Mouse (Mus musculus) ES-E14 (cell line): ENCODE data around the gene Sec16b. TPM values are rescaled to one million over a fixed set of nuclear protein-coding genes. Genes with fewer than 3 reads are reported as not detected.

Experiments
- DNase-seq: peaks from one replicate; pipeline ENCODE4 v3.0.0-alpha.2; 2013; ENCODE audit warnings: low read depth, low spot score
- H3K27ac ChIP-seq: 2 replicates; pipeline ENCODE4 v1.5.1; 2012; ENCODE audit warnings: low read depth, mild to moderate bottlenecking, low read length, moderate library complexity, mixed read lengths; ENCODE audit not compliant: poor library complexity, insufficient read depth, severe bottlenecking
- H3K36me3 ChIP-seq: 2 replicates; pipeline ENCODE4 v1.6.1; 2012; ENCODE audit warnings: mild to moderate bottlenecking, low read length, moderate library complexity, mixed read lengths; ENCODE audit not compliant: control insufficient read depth, poor library complexity, insufficient read depth, severe bottlenecking
- H3K4me1 ChIP-seq, 2 experiments: fragments of 150-350 bp in 1 of 2; sonication (generic) in 1 of 2; 2 replicates each; pipeline ENCODE4 v1.6.1; 2012; ENCODE audit warnings: low read length in 2 of 2, mild to moderate bottlenecking in 1 of 2, mixed read lengths in 1 of 2; ENCODE audit not compliant: control insufficient read depth in 2 of 2, insufficient read depth in 2 of 2, poor library complexity in 1 of 2
- H3K4me3 ChIP-seq, 2 experiments: fragments of 150-350 bp in 1 of 2; sonication (generic) in 1 of 2; 2 replicates each; pipeline ENCODE4 v1.5.1; 2012; ENCODE audit warnings: low read length in 2 of 2, low read depth in 1 of 2, mild to moderate bottlenecking in 1 of 2, mixed read lengths in 1 of 2; ENCODE audit not compliant: insufficient read depth in 1 of 2, poor library complexity in 1 of 2, severe bottlenecking in 1 of 2
- H3K9ac ChIP-seq: 2 replicates; pipeline ENCODE4 v1.6.1; 2012; ENCODE audit warnings: low read depth, mild to moderate bottlenecking, low read length, mixed read lengths; ENCODE audit not compliant: poor library complexity, insufficient read depth, severe bottlenecking
- H3K9me3 ChIP-seq: fragments of 150-350 bp; sonication (generic); 2 replicates; pipeline ENCODE4 v1.6.1; 2012; ENCODE audit warnings: low read depth, mild to moderate bottlenecking, low read length; ENCODE audit not compliant: control insufficient read depth, insufficient read depth
- CHD2 ChIP-seq: IDR thresholded peaks from 2 replicates; pipeline ENCODE4 v1.6.1; 2014; ENCODE audit warnings: mild to moderate bottlenecking, low read depth, low read length, inconsistent platforms
- HCFC1 ChIP-seq: IDR thresholded peaks from 2 replicates; pipeline ENCODE4 v1.6.1; 2012; ENCODE audit warnings: low read length, inconsistent platforms, borderline replicate concordance; ENCODE audit not compliant: insufficient read depth
- MAFK ChIP-seq: IDR thresholded peaks from 2 replicates; pipeline ENCODE4 v1.6.1; 2014; ENCODE audit warnings: mild to moderate bottlenecking, low read depth, low read length, inconsistent platforms; ENCODE audit not compliant: insufficient read depth
- ZC3H11A ChIP-seq: IDR thresholded peaks from 2 replicates; pipeline ENCODE4 v1.6.1; 2012; ENCODE audit warnings: low read depth, mild to moderate bottlenecking, inconsistent platforms, low read length, borderline replicate concordance
- ZNF384 ChIP-seq: IDR thresholded peaks from 2 replicates; pipeline ENCODE4 v1.6.1; 2012; ENCODE audit warnings: low read depth, low read length, inconsistent platforms
- in situ Hi-C, 2 experiments: fragments of 600-800 bp; cut with MboI; formaldehyde crosslinking; loops; one replicate each; pipeline ENCODE4 v1.15.1; 2025; ENCODE audit warnings: low sequenced_read_pairs in 2 of 2, inconsistent platforms in 1 of 2; ENCODE audit not compliant: unreplicated experiment in 2 of 2
- total RNA-seq: library from RNA; depleted of rRNA; stranded (reverse); fragments of 300-350 nt; gene quantifications from 2 replicates; pipeline ENCODE4 v1.2.3, GENCODE M21; 2012

Gene Sec16b
- total RNA-seq, 1 experiment: 0.13 TPM

DNA sequence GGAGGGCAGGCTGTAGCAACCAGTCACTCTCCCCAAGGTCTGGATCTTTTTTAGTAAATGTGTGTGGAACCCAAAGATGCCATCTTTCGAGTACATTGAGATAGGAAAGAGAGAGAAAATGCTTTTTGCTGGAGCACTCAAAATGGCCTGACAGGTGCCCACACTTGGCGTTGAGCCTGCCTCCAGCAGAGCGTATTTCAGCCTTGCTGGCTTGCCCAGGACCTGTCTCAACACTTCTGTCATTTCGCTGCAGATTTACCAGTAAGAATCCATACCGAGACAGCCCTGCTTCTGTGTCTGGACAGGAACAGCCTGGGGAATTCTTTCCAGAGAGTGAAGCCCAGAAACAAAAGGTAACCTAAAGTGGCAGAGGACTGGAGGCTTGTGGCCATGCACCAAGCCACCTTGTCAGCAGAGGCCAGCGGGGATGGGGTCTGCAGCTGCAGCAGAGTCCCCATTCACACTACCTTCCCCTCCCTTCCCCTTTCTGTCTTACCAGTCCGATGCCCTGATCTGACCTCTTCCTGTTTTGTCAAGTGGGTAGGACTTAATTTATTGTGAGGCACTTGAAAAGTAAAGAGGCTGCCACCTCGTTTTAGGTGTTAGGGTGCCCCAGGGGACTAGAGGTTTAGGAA, 26.4 kb downstream of the Sec16b start:
- Histone ChIP-seq H3K9me3 (no peaks in the 10 kb centered on the region), H3K36me3 (no peaks in the 10 kb centered on the region), H3K4me1 (no peaks in the 10 kb centered on the region), H3K4me3 (no peak overlapping the region), H3K9ac (no peak overlapping the region), H3K27ac (no peak overlapping the region)
- DNase-seq: no peak
- in situ Hi-C loops: no loop called here
- no peak for TF ChIP-seq ZC3H11A

DNA sequence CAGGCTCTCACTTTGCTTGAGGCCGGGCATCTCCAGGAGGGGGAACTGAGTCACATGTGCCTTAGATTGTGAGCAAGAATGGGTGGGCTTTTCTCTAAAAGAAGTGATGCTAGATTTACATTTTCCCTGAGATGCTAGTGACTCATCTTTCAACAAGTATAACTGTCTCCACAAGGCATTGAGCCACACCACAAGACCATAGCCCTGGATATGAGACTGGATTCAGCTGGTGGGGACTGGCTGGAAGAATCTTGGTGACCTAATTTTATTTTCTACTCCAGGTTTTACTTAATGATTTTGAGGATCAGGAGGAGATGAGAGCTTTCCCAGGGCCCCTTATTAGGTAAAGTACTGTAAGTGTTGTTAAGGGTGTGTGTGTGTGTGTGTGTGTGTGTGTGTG, 29.0 kb downstream of the Sec16b start:
- in situ Hi-C loops: no loop called here
- no peak overlapping the region for H3K4me3 ChIP-seq
- no peak overlapping the region for H3K27ac ChIP-seq
- H3K9ac ChIP-seq: no peak overlapping the region
- no peaks in the 10 kb centered on the region for H3K36me3 ChIP-seq
- H3K9me3 ChIP-seq: no peaks in the 10 kb centered on the region
- no peaks in the 10 kb centered on the region for H3K4me1 ChIP-seq
- TF ChIP-seq ZNF384: no peak
- no peak for DNase-seq

DNA sequence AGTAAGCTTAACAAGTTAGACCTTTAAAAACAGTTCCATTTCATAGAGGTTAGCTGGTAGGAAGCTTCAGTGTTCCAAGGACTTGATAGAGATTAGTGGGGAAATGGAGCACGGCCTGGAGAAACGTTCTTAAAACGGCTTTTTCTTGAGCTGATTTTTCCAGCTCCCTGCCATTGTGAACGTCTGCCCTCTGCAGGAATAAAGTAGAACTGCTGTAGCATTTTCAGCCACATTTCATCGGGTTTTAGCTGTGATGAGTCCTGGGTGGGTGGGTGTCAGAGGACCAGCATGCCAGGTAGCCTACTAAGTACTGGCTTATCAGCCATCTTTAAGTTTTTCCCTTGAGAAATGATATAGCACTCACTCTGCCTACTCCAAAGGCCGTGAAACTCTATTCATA, 29.9 kb downstream of the Sec16b start:
- in situ Hi-C loops: no loop called here
- Histone ChIP-seq H3K27ac (no peak overlapping the region), H3K4me1 (no peaks in the 10 kb centered on the region), H3K9me3 (no peaks in the 10 kb centered on the region), H3K9ac (no peak overlapping the region), H3K4me3 (no peak overlapping the region), H3K36me3 (no peaks in the 10 kb centered on the region)
- no peak for TF ChIP-seq CHD2
- TF ChIP-seq ZC3H11A: no peak; the same call in 1 of the 2 replicates
- TF ChIP-seq ZNF384: no peak
- peak; percentile 28 for DNase-seq

DNA sequence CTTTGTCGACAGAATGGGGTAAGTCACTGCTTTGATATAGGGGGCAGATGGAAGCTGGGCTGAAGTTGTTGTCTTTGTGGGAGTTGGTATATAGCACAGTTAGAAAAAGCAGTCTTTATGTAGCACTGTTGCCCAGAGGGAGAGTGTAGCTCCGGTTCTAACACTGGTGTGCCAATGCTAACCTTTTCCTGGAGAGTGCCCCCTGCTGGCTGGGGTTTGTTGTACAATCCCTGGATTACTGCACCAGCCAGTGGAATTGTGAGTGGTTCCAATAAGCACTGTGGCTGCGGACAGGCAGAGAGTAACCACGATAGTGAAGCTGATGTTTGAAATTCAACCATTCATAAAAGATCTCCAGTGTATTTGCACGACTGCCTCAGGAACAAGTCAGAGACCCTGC, 31.1 kb downstream of the Sec16b start:
- no peaks in the 10 kb centered on the region for H3K4me1 ChIP-seq
- no peak overlapping the region for H3K27ac ChIP-seq
- TF ChIP-seq ZNF384 (no peak), ZC3H11A (no peak), CHD2 (no peak), MAFK (no peak), HCFC1 (no peak)
- no peaks in the 10 kb centered on the region for H3K36me3 ChIP-seq
- H3K4me3 ChIP-seq: no peak overlapping the region
- DNase-seq: peak; percentile 36
- in situ Hi-C loops: no loop called here
- H3K9me3 ChIP-seq: no peaks in the 10 kb centered on the region
- H3K9ac ChIP-seq: no peak overlapping the region

DNA sequence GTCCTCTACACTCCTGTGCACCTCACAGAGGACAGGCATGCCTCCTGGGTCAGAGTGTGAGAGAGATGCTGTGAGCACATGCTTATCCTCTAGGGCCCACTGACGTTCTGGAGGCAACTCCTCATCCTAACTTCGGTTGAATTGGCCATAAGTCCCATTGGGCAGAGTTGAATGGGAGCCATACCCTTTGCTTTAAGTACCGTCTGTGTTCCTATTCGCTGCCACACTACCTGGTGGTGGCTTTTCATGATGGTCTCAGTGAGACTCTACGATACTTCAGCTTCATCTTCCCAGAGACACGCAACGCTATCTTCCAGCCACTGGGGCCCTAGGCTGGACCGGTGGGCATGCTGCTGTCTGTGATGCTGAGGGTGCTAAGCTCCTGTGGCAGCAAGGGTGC, 38.5 kb downstream of the Sec16b start:
- H3K4me3 ChIP-seq: no peak overlapping the region
- DNase-seq: no peak
- H3K27ac ChIP-seq: no peak overlapping the region
- H3K9me3 ChIP-seq: no peaks in the 10 kb centered on the region
- no peaks in the 10 kb centered on the region for H3K36me3 ChIP-seq
- H3K4me1 ChIP-seq: no peaks in the 10 kb centered on the region
- in situ Hi-C loops: no loop called here
- TF ChIP-seq ZNF384: no peak
- TF ChIP-seq ZC3H11A: no peak
- no peak for TF ChIP-seq CHD2
- no peak for TF ChIP-seq MAFK
- TF ChIP-seq HCFC1: no peak
- H3K9ac ChIP-seq: no peak overlapping the region
